Mouse (Mus musculus) kidney, postnatal 10 days (tissue): Measurements from ENCODE around the gene Slc24a2.

Source experiments
- DNase-seq: peaks from one replicate; pipeline ENCODE4 v3.0.0; 2021; ENCODE audit warnings: mixed read lengths

The Slc24a2 gene

GRCm38 (mm10) chr4:87115726-87116125 lies 114.6 kb downstream of the Slc24a2 start:
- no peak for DNase-seq

DNA sequence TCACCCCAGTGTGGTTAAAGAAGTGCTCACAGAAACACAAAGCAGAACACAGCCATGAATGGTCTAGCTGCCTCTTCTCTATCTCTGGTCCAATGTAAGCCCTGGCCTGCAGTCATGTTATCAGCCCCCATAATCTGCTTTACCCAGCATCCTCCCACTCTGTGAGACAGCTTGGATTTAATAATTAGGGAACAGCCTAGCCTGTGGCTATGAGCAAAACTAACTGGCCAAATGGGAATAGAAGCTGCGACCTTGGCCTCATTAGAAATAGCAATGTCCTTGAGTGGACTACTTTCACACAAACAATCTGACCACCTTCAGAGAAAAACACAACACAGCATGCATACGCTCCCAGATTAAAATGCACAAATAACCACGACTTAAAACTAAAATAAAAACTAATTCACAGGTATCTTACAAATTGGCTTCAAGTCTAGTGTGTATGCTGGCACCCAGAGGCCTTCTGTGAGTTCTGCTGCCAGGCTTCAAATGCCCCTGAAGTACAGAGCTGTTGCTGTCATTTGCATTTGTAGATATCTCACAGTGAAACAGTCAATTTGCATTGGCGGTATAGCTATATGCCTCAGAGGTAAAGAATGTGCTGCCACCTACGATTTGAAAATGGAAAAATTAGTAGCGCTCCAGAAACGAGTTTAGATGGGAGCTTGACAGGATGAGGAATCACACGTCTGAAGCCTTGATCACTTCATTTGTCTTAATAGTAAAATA lies 120.8 kb downstream of the Slc24a2 start:
- DNase-seq = no peak

- DNase-seq = no peak
Measured at GRCm38 (mm10) chr4:87100936-87101335, 129.3 kb downstream of the Slc24a2 start.

DNA sequence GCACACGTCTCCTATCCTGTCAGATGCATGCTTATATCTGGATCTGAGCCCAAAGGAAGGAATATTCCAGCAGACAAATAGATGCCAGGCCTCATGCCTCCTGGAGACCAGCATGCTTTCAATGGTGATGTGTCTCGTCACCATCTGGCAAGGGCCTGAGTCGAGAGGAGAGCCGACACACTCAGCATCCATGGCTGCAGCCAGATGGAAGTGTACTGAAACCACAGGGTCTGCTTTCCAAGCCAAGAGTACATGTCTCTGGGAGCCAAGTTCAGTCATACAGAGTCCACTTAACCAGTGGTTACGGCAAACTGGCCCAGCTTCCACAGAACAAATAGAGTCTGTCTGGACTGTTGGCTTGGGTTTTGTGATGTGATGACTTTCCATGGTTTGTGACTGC lies 134.1 kb downstream of the Slc24a2 start:
- no peak for DNase-seq

DNA sequence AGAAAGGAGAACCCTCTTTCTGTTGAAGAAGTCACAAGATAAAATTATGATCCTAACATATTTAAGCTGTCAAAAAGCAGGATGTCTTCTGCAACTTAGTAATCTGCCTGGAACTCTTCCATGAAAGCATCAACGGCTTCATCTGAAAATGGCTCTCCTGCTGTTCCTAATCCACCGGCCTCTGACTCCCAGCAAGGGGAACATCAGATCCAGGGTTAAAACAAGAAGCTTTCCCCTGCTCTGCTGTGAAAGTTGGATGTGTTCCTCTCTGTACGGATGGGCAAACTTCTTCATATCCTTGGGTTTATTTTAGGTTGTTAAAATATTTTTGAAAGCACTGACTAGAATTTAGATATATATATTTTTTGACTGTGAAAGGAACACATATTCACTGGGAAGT lies 136.7 kb downstream of the Slc24a2 start:
- DNase-seq = no peak

DNA sequence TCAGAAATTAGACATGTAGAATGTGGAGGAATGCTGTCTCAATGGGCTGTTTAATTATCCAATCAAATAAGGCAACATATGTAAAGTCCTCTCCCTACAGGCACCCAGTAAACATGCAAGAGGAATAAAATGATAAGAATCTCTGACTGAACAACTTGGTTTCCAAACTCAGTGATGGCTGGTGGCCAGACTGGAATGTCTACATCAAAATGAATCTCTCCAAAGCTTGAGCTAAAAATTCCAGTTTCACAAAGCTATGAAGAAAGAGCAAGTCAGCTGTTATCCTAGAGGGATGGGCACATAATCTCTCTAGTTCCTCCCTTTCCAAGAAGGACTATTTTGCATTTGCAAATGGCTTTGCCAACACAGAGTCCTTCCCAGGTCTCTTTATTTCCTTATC lies 139.4 kb downstream of the Slc24a2 start:
- DNase-seq = no peak

DNA sequence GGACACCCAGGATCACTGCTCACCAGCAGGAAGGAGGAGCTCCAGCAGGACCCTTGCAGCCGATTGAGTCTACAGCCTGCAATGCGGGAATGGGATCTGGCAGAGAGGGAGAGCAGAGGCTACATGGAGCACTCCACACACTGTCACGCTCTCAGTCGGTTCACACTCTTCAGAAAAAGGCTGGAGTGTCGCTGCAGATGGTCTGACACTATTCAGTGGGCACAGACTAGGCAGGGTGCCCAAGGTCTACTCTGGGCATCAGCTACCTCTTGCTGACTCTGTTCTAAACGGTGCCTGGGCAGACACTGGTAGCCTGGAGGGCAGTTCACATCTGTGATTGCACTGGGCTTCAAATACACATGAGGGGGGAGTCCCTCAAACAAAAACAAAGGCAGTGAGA lies 141.6 kb downstream of the Slc24a2 start:
- no peak for DNase-seq

DNA sequence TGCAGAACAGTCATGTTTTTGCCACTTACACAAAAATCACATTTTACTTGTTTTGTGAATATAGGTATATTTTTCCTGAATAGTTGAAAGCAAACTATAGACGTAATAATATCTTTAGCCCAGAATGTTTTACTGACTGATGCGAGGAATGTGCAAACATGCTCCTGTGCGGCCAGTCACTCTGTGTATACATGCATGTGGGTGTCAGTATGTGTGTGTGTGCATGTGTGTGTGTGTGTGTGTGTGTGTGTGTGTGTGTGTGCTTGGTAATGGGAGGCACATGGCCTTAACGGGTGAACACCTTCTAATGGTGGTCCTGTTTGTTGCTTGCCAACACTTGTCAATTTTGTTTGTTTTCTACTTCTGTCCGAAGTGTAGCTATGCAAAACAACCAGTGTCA lies 142.7 kb downstream of the Slc24a2 start:
- DNase-seq = no peak

DNA sequence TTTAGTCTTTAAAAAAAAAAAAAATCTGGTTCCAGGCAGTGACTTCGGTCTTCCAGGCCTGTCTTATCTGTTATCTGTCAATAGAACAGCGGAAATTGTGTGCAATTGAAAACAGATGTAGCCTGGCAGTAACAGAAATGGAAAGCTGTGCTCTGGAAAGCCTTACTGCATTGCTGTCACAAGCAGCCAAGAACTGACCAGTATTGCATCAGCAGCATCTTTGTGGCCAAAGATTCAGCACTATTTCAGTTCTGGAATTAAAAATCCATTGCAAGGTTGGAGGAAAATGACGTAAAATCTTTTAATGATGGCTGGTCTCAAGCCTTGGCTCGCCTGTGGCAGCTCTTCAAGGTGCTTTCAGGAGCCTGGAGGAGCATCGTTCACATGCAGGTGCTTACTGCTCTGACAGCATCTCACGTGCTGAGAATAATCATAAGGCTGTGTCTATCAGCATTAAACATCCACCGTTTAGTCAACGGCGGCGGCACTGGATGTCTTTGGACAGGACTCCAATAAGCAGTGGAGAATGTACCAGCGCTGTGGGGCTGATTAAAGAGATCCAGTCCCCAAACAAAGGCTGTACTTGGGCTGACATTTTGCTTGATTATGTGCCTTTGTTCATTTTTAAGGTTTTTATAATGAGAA lies 143.2 kb downstream of the Slc24a2 start:
- no peak for DNase-seq

DNA sequence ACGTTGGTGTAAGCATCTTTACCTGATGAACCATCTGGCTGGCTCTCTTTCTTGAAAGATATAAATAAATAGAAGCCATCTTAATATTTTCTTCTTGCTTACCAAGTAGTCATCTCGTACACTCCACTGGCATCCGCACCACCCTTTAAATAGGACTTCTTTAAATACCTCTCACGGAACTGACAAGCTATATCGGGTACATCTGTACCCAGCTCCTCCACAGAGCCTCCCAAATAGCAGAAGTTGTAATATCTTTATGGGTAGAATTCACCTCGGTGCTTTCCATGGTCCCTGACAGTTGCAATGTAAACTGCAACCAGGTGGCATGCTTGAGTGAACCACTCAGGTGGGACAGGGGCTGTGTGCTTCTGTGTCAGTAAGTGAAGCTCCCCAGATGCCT lies 149.0 kb downstream of the Slc24a2 start:
- DNase-seq = no peak

DNA sequence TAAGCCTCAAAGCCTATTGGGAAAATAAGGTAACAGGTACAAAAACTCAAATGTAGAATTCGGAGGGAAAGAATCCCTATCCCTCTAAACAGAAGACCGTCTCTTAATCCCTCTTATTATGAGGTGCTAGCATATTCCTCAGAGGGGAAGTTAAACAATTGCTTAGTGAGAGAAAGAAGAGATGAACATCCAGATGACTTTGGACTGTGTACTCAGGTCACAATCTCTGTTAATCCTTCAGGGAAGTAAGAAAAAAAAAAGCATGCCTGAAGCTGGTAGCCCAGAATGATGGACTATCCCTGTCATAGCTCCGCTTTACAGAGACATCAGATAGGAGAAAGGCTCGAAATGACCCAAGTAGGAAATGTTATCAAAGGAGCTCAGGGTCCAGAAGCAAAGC lies 151.0 kb downstream of the Slc24a2 start:
- DNase-seq = no peak

- DNase-seq = peak; percentile 25
Measured at GRCm38 (mm10) chr4:87078726-87079125, 151.6 kb downstream of the Slc24a2 start.

GRCm38 (mm10) chr4:87075761-87076160 lies 154.5 kb downstream of the Slc24a2 start:
- no peak for DNase-seq

DNA sequence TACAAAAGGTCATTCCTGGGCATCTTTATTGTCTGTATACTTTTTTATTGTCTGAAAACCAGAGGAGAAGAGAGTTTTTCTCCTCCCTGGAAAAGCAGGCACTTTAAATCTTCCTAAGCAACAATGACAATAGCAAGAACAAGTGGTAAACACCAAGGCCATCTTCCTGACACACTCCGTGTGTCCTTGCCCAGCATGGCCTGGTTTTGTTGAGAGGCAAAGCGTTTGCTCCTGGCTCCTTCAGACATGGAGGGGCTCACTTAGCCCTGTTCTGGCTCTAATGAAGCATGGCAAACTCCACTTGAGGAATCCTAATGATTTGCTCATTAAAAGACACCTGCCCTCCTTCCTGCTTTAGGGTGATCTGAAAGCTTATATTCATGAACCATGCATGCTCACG lies 162.2 kb downstream of the Slc24a2 start:
- no peak for DNase-seq

DNA sequence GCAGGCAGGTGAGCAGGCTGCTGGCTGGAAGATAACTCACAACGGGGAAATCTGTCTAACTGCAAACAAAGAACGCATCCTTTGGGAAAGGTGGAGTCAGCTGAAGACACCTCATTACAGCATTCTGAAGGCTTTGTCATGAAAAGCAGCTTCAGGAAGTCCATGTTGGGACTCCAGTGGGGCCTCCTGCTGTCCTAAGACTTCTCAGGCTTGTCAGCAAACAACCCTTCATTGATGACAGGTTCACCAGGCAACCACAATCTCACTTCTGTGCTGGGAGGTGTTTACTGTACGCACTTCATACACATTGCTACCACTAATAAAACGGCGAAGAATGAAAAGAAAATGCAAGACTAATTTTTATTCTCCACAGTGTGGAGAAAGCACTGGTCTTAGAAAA lies 165.1 kb downstream of the Slc24a2 start:
- DNase-seq = no peak

DNA sequence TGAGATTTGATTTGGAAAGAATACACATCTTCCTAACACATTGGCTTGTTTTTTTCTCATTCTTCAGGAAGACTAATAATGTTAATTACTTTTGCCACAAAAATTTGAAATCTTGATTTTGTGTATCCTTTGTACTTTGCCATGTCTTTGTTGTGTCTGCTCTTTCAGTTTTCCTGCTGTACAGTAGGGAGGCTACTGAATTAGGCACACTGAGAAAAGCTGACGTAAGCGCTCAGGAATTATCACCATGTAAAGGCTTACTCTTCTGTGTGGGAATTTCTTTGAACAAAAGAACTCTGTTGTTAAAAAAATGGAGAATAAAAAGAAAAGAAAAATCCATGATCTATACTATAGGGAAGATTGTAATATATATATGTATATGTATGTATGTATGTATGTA lies 165.7 kb downstream of the Slc24a2 start:
- no peak for DNase-seq

DNA sequence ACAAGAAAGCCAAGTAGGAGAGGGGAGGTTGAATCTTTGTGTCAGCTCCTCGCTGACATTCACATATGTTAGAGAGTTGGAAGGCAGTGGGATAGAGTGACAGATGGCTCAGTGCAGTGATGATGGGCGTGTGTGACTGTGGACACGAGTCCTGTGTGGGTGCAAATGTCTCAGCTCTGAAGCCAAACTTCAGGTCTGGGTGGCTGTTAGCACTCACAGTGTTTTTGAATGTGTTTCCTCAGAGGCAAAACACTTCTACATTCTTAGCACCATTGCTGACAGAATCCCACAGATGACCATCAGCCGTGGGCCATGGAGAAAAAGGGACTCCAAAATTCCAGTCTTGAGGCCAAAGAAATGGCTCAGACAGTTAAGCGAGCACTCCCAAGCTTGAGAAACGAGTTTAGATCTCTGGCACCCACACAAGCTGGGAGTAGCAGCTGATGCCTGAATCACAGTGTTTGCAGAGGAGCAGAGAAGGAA lies 167.5 kb downstream of the Slc24a2 start:
- DNase-seq = no peak

DNA sequence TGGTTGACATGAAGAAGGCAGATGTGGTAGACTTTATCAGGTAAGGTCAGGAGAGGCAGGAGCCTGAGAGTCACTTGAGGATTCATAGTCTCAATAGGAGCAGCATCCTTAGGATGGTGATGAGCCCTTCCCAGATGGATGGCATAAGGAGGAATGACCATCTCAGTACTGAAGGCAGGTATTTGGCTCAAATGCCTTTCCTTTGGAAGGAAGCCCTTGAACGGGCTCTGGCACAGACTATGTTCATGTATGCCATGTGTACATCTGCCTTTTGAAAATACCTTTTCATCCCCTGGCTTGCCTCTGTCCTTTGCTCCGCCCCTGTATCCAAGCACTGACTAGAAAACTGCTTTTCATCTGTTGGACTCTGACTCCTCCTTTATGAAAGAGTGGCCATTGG lies 168.6 kb downstream of the Slc24a2 start:
- DNase-seq = no peak

DNA sequence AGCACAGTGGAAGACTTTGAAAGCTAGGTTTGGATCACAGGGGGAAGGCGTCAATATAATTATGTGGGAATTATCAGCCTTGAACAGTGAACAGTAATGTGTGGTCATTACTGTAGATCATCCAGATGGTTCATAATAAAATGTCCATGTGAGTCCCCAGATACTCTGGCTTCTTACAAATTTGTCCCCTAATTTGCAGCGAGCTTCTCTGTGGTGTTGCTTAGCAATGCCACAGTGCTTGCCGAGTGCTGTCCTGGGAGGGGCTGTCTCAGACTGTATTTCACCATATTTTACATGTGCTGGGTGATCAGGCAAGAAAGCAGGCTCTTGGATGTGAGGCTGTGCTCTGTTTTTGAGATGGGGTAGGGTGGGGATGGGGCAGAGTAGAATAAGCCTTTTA lies 172.7 kb downstream of the Slc24a2 start:
- DNase-seq = no peak

DNA sequence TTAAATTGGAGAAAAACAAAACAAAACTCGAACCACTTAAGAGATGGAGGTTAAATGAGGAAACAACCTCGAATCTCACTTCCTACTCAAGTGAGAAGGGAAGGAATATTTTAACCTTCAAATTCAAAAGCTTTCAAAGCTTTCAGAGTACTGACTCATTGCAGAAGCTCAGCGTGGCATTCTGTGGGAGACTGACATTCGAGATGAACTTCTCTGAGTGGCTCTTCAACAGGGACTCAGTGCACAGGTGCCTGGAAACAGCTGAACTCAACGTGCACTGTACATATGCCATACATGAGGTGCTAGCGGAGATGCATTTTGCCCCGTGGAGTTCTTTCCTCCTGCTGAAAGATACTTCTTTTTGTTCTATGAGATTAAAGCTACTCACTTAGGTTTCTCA lies 174.5 kb downstream of the Slc24a2 start:
- DNase-seq = no peak

DNA sequence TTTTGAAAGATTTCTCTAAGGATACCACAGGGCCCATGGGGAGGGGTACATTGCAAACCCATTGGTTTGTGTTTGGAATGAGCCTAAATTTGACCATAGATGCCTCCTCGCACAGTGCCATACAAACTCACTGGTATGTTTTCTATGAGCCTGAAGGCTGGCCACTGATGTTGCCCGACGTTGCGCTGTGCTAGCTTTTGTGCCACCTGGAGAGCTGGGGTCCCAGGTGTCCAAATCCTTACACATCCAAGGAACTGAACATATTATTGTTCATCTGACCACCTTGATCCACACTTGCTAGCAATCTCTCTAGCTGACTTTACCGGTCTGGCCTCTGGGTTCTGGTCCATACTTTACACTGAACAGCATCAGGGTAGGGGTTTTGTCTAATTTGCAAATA lies 177.4 kb downstream of the Slc24a2 start:
- DNase-seq = no peak

DNA sequence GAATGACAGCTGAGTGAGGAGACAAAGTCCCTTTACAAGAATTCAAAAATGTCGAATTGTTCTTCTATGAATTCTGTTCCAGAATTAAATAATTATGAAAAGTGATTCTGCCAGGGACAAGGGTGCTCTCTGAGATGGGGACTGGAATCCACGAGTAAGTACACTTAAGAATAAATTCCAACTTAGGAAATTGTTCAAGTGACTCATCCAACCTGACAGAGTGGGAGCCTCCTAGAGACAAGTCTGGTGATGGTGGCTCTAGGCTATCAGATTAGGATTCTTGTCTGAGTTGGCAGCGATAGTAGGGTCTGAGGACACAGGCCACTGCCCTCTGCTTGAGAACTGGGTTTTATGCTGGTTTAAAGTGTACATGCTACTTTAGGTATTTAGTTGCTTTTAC lies 181.2 kb downstream of the Slc24a2 start:
- DNase-seq = no peak

GRCm38 (mm10) chr4:87047131-87047530 lies 183.1 kb downstream of the Slc24a2 start:
- no peak for DNase-seq

DNA sequence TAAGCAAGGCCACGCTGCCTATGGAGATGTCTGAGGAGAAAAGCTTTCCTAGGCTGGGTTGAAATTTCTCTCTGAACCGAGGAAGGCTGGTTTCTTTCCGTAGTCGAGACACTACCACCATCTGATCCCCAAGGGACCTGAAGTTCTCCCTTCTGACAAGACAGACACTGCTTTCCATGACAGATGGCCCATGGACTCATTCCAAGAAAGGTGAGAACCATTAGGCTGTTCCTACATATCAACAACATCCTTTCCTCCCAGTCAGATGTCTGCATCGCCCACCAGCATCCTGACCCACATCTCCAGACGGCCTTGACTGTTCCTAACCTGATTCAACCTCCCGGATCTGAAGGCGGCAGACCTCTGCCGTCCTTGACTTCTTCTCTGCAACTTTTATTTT lies 187.0 kb downstream of the Slc24a2 start:
- no peak for DNase-seq
